Comparison of ENCODE assay signal across 28 mouse cellular contexts in genomic region chr13:57846468-57846867, GRCm38 (mm10).
A peak's percentile ranks its signal among the peaks of the same experiment; 100 is the strongest.
DNase-seq lines count a peak whose midpoint lies in the region; ATAC-seq and TF ChIP-seq lines count a peak whose summit lies in the region.
"Had no signal": no experiment of that assay in that cellular context is flagged by ENCODE, and none has a peak within 500 bp of the region (broad histone marks: within the 10 kb centered on the region; RNA-seq: fewer than 3 reads in every experiment).

No protein-coding gene starts in this region.

- 65% methylated on average over 9 of the region's 9 CpGs for WGBS in forebrain, postnatal 0 days
- 91% methylated on average over 9 of the region's 9 CpGs for whole genome bisulfite sequencing in forebrain, embryonic 14.5 days
- 75% methylated on average over 9 of the region's 9 CpGs for WGBS in limb, embryonic 14.5 days
- 83% methylated on average over 9 of the region's 9 CpGs for WGBS in limb, embryonic 10.5 days

- no peak for TF ChIP-seq CTCF in forebrain, postnatal 0 days (IDR thresholded peaks at IDR 0.05; ENCODE audit: low read depth)

- no peaks in the 10 kb centered on the region for H3K36me3 ChIP-seq in forebrain, postnatal 0 days (ENCODE audit: insufficient read depth)
- no peaks in the 10 kb centered on the region for H3K36me3 ChIP-seq in forebrain, embryonic 14.5 days (ENCODE audit: control insufficient read depth, insufficient read depth, low read length)
- no peaks in the 10 kb centered on the region for H3K36me3 ChIP-seq in limb, embryonic 14.5 days (ENCODE audit: control insufficient read depth, insufficient read depth, low read length)
- no peaks in the 10 kb centered on the region for H3K36me3 ChIP-seq in limb, embryonic 10.5 days
- H3K36me3 ChIP-seq: heart, embryonic 10.5 days; heart, embryonic 15.5 days; kidney, embryonic 15.5 days; limb, embryonic 13.5 days; liver, embryonic 12.5 days; neural tube, embryonic 13.5 days had no signal

- peak overlapping the region; percentile 30; the same call in 1 of the 2 replicates for H3K27ac ChIP-seq in forebrain, postnatal 0 days (ENCODE audit: low read depth, low read length)
- H3K27ac ChIP-seq in forebrain, embryonic 14.5 days (ENCODE audit: low read depth, low read length) = no peak overlapping the region
- no peak overlapping the region for H3K27ac ChIP-seq in limb, embryonic 14.5 days (replicated peaks; ENCODE audit: low read depth, low read length)
- H3K27ac ChIP-seq in limb, embryonic 10.5 days = no peak overlapping the region
- H3K27ac ChIP-seq: heart, embryonic 10.5 days; heart, embryonic 15.5 days; kidney, embryonic 15.5 days; limb, embryonic 13.5 days; liver, embryonic 12.5 days; neural tube, embryonic 13.5 days had no signal

- H3K9ac ChIP-seq in forebrain, postnatal 0 days = no peak overlapping the region
- no peak overlapping the region for H3K9ac ChIP-seq in forebrain, embryonic 14.5 days (ENCODE audit: low read length)
- no peak overlapping the region for H3K9ac ChIP-seq in limb, embryonic 14.5 days (ENCODE audit: low read depth, low read length, severe bottlenecking)
- H3K9ac ChIP-seq: heart, embryonic 15.5 days; kidney, embryonic 15.5 days; limb, embryonic 13.5 days; liver, embryonic 12.5 days; liver, postnatal 0 days; neural tube, embryonic 13.5 days had no signal

- H3K9me3 ChIP-seq in forebrain, postnatal 0 days (ENCODE audit: low read length) = no peaks in the 10 kb centered on the region
- no peaks in the 10 kb centered on the region for H3K9me3 ChIP-seq in forebrain, embryonic 14.5 days (replicated peaks; ENCODE audit: control insufficient read depth, low read length)
- H3K9me3 ChIP-seq in limb, embryonic 14.5 days (ENCODE audit: control insufficient read depth, low read length) = no peaks in the 10 kb centered on the region
- no peaks in the 10 kb centered on the region for H3K9me3 ChIP-seq in limb, embryonic 10.5 days (replicated peaks)
- H3K9me3 ChIP-seq: heart, embryonic 10.5 days; heart, embryonic 15.5 days; kidney, embryonic 15.5 days; liver, embryonic 12.5 days; neural tube, embryonic 13.5 days had no signal

- no peak for TF ChIP-seq POLR2A in limb, embryonic 14.5 days (IDR thresholded peaks at IDR 0.05; ENCODE audit: borderline replicate concordance, extremely low read depth, insufficient read depth, insufficient read length)

- H3K4me1 ChIP-seq in forebrain, postnatal 0 days (ENCODE audit: insufficient read depth) = no peaks in the 10 kb centered on the region
- no peaks in the 10 kb centered on the region for H3K4me1 ChIP-seq in forebrain, embryonic 14.5 days (ENCODE audit: control insufficient read depth, insufficient read depth, low read length)
- H3K4me1 ChIP-seq in limb, embryonic 14.5 days (ENCODE audit: control insufficient read depth, insufficient read depth, low read length) = no peaks in the 10 kb centered on the region
- 0 out of 2 replicates have a peak, but pooled peaks cover 4% of the 10 kb centered on the region for H3K4me1 ChIP-seq in limb, embryonic 10.5 days
- H3K4me1 ChIP-seq: heart, embryonic 10.5 days; heart, embryonic 15.5 days; kidney, embryonic 15.5 days; liver, embryonic 12.5 days; neural tube, embryonic 13.5 days had no signal

- H3K4me3 ChIP-seq in forebrain, postnatal 0 days (ENCODE audit: low read depth, low read length) = no peak overlapping the region
- H3K4me3 ChIP-seq in forebrain, embryonic 14.5 days (ENCODE audit: low read depth, low read length) = no peak overlapping the region
- no peak overlapping the region for H3K4me3 ChIP-seq in limb, embryonic 14.5 days (replicated peaks; ENCODE audit: low read length)
- no peak overlapping the region for H3K4me3 ChIP-seq in limb, embryonic 10.5 days
- H3K4me3 ChIP-seq: heart, embryonic 10.5 days; heart, embryonic 15.5 days; kidney, embryonic 15.5 days; limb, embryonic 13.5 days; liver, embryonic 12.5 days; myocyte; neural tube, embryonic 13.5 days had no signal

- no peak overlapping the region for H3K4me2 ChIP-seq in forebrain, postnatal 0 days (ENCODE audit: low read depth)
- no peak overlapping the region for H3K4me2 ChIP-seq in forebrain, embryonic 14.5 days (ENCODE audit: low read length)
- H3K4me2 ChIP-seq in limb, embryonic 14.5 days (replicated peaks; ENCODE audit: low read depth, low read length, severe bottlenecking) = no peak overlapping the region
- H3K4me2 ChIP-seq: heart, embryonic 15.5 days; kidney, embryonic 15.5 days; limb, embryonic 13.5 days; liver, embryonic 12.5 days; midbrain, embryonic 11.5 days; neural tube, embryonic 13.5 days had no signal

- H3K27me3 ChIP-seq in forebrain, postnatal 0 days (ENCODE audit: insufficient read depth, low read length) = no peaks in the 10 kb centered on the region
- H3K27me3 ChIP-seq in forebrain, embryonic 14.5 days (replicated peaks; ENCODE audit: control insufficient read depth, insufficient read depth, low read length) = no peaks in the 10 kb centered on the region
- H3K27me3 ChIP-seq in limb, embryonic 14.5 days (ENCODE audit: control insufficient read depth, insufficient read depth, low read length) = no peaks in the 10 kb centered on the region
- H3K27me3 ChIP-seq in limb, embryonic 10.5 days (ENCODE audit: low read depth, poor library complexity, severe bottlenecking) = no peaks in the 10 kb centered on the region
- H3K27me3 ChIP-seq: CH12.LX; heart, embryonic 15.5 days; kidney, embryonic 15.5 days; liver, embryonic 12.5 days; neural tube, embryonic 13.5 days had no signal

- DNase-seq in embryo, embryonic 11 days = peak; percentile 27
- no peak for DNase-seq in embryo, embryonic 10.5 days (ENCODE audit: low spot score)
- peak; percentile 60 for DNase-seq in forebrain, postnatal 0 days
- DNase-seq in forebrain, embryonic 14.5 days (ENCODE audit: low spot score) = no peak
- peak; percentile 20 for DNase-seq in limb, embryonic 14.5 days (ENCODE audit: low spot score)
- no peak for DNase-seq in limb, embryonic 10.5 days (ENCODE audit: low spot score)
- no peak for DNase-seq in heart, adult 8-10 months (ENCODE audit: low spot score)
- DNase-seq in right cerebral cortex, postnatal 4 days = no peak
- DNase-seq: adrenal gland, adult 2 months; adrenal gland, postnatal 36 days; gastrocnemius, postnatal 14 days; kidney, adult 18-20 months; kidney, postnatal 25 days; liver, postnatal 0 days; lung, postnatal 36 days; thymus, adult 18-20 months; thymus, postnatal 25 days had no signal

- peak; percentile 87 for ATAC-seq in forebrain, postnatal 0 days
- no peak for ATAC-seq in forebrain, embryonic 14.5 days
- ATAC-seq in limb, embryonic 14.5 days (ENCODE audit: low FRiP score, low read depth) = no peak
- ATAC-seq: activated CD4-positive, CD25-positive, alpha-beta regulatory T cell, adult 4 months; hindbrain, embryonic 16.5 days; liver, embryonic 12.5 days; liver, postnatal 0 days had no signal

Comparison
In these comparisons a context has a peak if more than half of its experiments do, and no peak if none do; other contexts are left out.
1. DNase-seq: peak in embryo, embryonic 11 days (single experiment), forebrain, postnatal 0 days (single experiment) and limb, embryonic 14.5 days (single experiment); none in embryo, embryonic 10.5 days (single experiment), forebrain, embryonic 14.5 days (single experiment), limb, embryonic 10.5 days (single experiment), heart, adult 8-10 months (single experiment) and right cerebral cortex, postnatal 4 days (single experiment).